Mouse (Mus musculus) lung, embryonic 14.5 days (tissue): ENCODE data around the gene Slc38a2. TPM values are rescaled to one million over a fixed set of nuclear protein-coding genes. Genes with fewer than 3 reads are reported as not detected.
A peak's percentile ranks its signal among the peaks of the same experiment; 100 is the strongest.

ENCODE experiments used
- ATAC-seq: fragments of 200-750 bp; cut with Nextera tagmentation; 2 replicates; pipeline ENCODE4 v1.8.0; 2017; ENCODE audit warnings: mild to moderate bottlenecking, moderate TSS enrichment, moderate library complexity; ENCODE audit not compliant: insufficient read depth
- DNase-seq: peaks from one replicate; pipeline ENCODE4 v3.0.0-alpha.2; 2015
- H3K27ac ChIP-seq: fragments of 300-500 bp; sonication (generic); 2 replicates; pipeline ENCODE4 v1.5.1; 2014; ENCODE audit warnings: low read depth, mild to moderate bottlenecking, moderate library complexity
- H3K27me3 ChIP-seq: fragments of 300-500 bp; sonication (generic); 2 replicates; pipeline ENCODE4 v1.6.1; 2014; ENCODE audit warnings: low read length, control low read depth; ENCODE audit not compliant: insufficient read depth
- H3K36me3 ChIP-seq: fragments of 300-500 bp; sonication (generic); 2 replicates; pipeline ENCODE4 v1.6.1; 2014; ENCODE audit warnings: control low read depth; ENCODE audit not compliant: insufficient read depth
- H3K4me1 ChIP-seq: fragments of 300-500 bp; sonication (generic); 2 replicates; pipeline ENCODE4 v1.6.1; 2014; ENCODE audit warnings: antibody characterized with exemption, control low read depth; ENCODE audit not compliant: insufficient read depth
- H3K4me2 ChIP-seq: fragments of 300-500 bp; sonication (generic); 2 replicates; pipeline ENCODE4 v1.6.1; 2014; ENCODE audit warnings: mild to moderate bottlenecking
- H3K4me3 ChIP-seq: fragments of 300-500 bp; sonication (generic); 2 replicates; pipeline ENCODE4 v1.5.1; 2014; ENCODE audit warnings: low read depth, low read length
- H3K9ac ChIP-seq: fragments of 300-500 bp; sonication (generic); 2 replicates; pipeline ENCODE4 v1.6.1; 2014
- H3K9me3 ChIP-seq: fragments of 300-500 bp; sonication (generic); 2 replicates; pipeline ENCODE4 v1.6.1; 2016; ENCODE audit warnings: low read depth, low read length, control low read depth
- CTCF ChIP-seq: IDR thresholded peaks from 2 replicates; pipeline ENCODE4 v1.5.1; 2016; ENCODE audit warnings: antibody characterized with exemption, low read depth
- WGBS: fragments of 180-500 bp; shearing (Covaris S2); extraction: QIAGEN DNeasy Blood & Tissue Kit; methylation state at CpG from one replicate; pipeline ENCODE4 v1.1.7; 2014; 5-methylcytosine and 5-hydroxymethylcytosine counted together
- polyA plus RNA-seq: library from polyadenylated mRNA; unstranded; fragments of >200 nt; fragmentation: Nextera tagmentation; extraction: Ambion mirVana; gene quantifications from 2 replicates; pipeline ENCODE4 v1.2.1, GENCODE M21; 2014

Slc38a2 gene
- polyA plus RNA-seq, 1 experiment from 2014 or later = 182 TPM

GRCm38 (mm10) chr15:96678871-96679773 is 20.4 kb downstream of the Slc38a2 start:
- ATAC-seq = no peak

GRCm38 (mm10) chr15:96676518-96676917 is 23.0 kb downstream of the Slc38a2 start:
- Histone ChIP-seq H3K4me1 (no peaks in the 10 kb centered on the region), H3K9ac (no peak overlapping the region), H3K27me3 (peaks cover 3% of the 10 kb centered on the region; the same call in 1 of the 2 replicates), H3K9me3 (no peaks in the 10 kb centered on the region), H3K4me3 (no peak overlapping the region), H3K27ac (peak overlapping the region; percentile 66; the same call in 1 of the 2 replicates), H3K36me3 (no peaks in the 10 kb centered on the region), H3K4me2 (no peak overlapping the region)
- peak; percentile 75 for ATAC-seq
- peak; percentile 85 for DNase-seq
- no peak for TF ChIP-seq CTCF
- 22% methylated on average over 10 of the region's 10 CpGs for WGBS

More at GRCm38 (mm10) chr15:96678871-96679773, 20.4 kb downstream of the Slc38a2 start:
- Histone ChIP-seq H3K4me1 (no peaks in the 10 kb centered on the region), H3K36me3 (no peaks in the 10 kb centered on the region), H3K27ac (no peak overlapping the region), H3K27me3 (peaks cover 3% of the 10 kb centered on the region; the same call in 1 of the 2 replicates), H3K4me3 (no peak overlapping the region), H3K4me2 (no peak overlapping the region), H3K9me3 (no peaks in the 10 kb centered on the region), H3K9ac (no peak overlapping the region)
- no peak for DNase-seq
- no peak for TF ChIP-seq CTCF
- 41% methylated on average over 19 of the region's 19 CpGs for WGBS

- DNase-seq (no peak), ATAC-seq (0 out of 2 replicates have a peak, but pooled peaks have one; percentile 31)
- no peaks in the 10 kb centered on the region for H3K9me3 ChIP-seq
- H3K27ac ChIP-seq = peak overlapping the region; percentile 66; the same call in 1 of the 2 replicates
- peaks cover 3% of the 10 kb centered on the region; the same call in 1 of the 2 replicates for H3K27me3 ChIP-seq
- H3K4me2 ChIP-seq = peak overlapping the region; percentile 35; the same call in 1 of the 2 replicates
- H3K36me3 ChIP-seq = no peaks in the 10 kb centered on the region
- TF ChIP-seq CTCF = no peak
- H3K4me3 ChIP-seq = no peak overlapping the region
- WGBS = 59% methylated on average over 15 of the region's 15 CpGs
- H3K4me1 ChIP-seq = no peaks in the 10 kb centered on the region
- H3K9ac ChIP-seq = no peak overlapping the region
These were observed 23.8 kb downstream of the Slc38a2 start for GRCm38 (mm10) chr15:96675744-96676143.

- no peaks in the 10 kb centered on the region for H3K36me3 ChIP-seq
- no peak for TF ChIP-seq CTCF
- H3K9me3 ChIP-seq = no peaks in the 10 kb centered on the region
- DNase-seq (no peak), ATAC-seq (0 out of 2 replicates have a peak, but pooled peaks have one; percentile 32)
- no peaks in the 10 kb centered on the region for H3K4me1 ChIP-seq
- peaks cover 3% of the 10 kb centered on the region; the same call in 1 of the 2 replicates for H3K27me3 ChIP-seq
- H3K4me2 ChIP-seq = no peak overlapping the region
- no peak overlapping the region for H3K9ac ChIP-seq
- no peak overlapping the region for H3K27ac ChIP-seq
- WGBS = 84% methylated on average over 11 of the region's 11 CpGs
- no peak overlapping the region for H3K4me3 ChIP-seq
These were observed 24.5 kb downstream of the Slc38a2 start for GRCm38 (mm10) chr15:96675055-96675454.

- no peak for TF ChIP-seq CTCF
- WGBS = 37% methylated on average over 1 of the region's 1 CpGs
- no peak overlapping the region for H3K27ac ChIP-seq
These were observed 25.4 kb downstream of the Slc38a2 start for GRCm38 (mm10) chr15:96674089-96674488.

GRCm38 (mm10) chr15:96669721-96670120 is 29.8 kb downstream of the Slc38a2 start:
- H3K27ac ChIP-seq = no peak overlapping the region

More at GRCm38 (mm10) chr15:96674089-96674488, 25.4 kb downstream of the Slc38a2 start:
- no peak overlapping the region for H3K4me3 ChIP-seq
- no peaks in the 10 kb centered on the region for H3K9me3 ChIP-seq
- no peak overlapping the region for H3K4me2 ChIP-seq
- DNase-seq (no peak), ATAC-seq (no peak)
- no peak overlapping the region for H3K9ac ChIP-seq
- H3K4me1 ChIP-seq = no peaks in the 10 kb centered on the region
- no peaks in the 10 kb centered on the region for H3K36me3 ChIP-seq
- peaks cover 3% of the 10 kb centered on the region; the same call in 1 of the 2 replicates for H3K27me3 ChIP-seq

GRCm38 (mm10) chr15:96666663-96667062 is 32.9 kb downstream of the Slc38a2 start:
- peak; percentile 52; the same call in 1 of the 2 replicates for ATAC-seq
- no peak overlapping the region for H3K27ac ChIP-seq
- no peaks in the 10 kb centered on the region for H3K9me3 ChIP-seq
- peak overlapping the region; percentile 52 for H3K4me2 ChIP-seq
- no peaks in the 10 kb centered on the region for H3K27me3 ChIP-seq
- DNase-seq = peak; percentile 86
- WGBS = 2% methylated on average over 7 of the region's 7 CpGs
- no peak overlapping the region for H3K4me3 ChIP-seq
- TF ChIP-seq CTCF = peak; percentile 86
- H3K9ac ChIP-seq = no peak overlapping the region
- H3K4me1 ChIP-seq = no peaks in the 10 kb centered on the region
- no peaks in the 10 kb centered on the region for H3K36me3 ChIP-seq

More at GRCm38 (mm10) chr15:96669721-96670120, 29.8 kb downstream of the Slc38a2 start:
- Histone ChIP-seq H3K4me3 (no peak overlapping the region), H3K9ac (no peak overlapping the region), H3K9me3 (no peaks in the 10 kb centered on the region), H3K4me2 (no peak overlapping the region), H3K27me3 (no peaks in the 10 kb centered on the region), H3K4me1 (no peaks in the 10 kb centered on the region), H3K36me3 (no peaks in the 10 kb centered on the region)
- TF ChIP-seq CTCF = no peak
- ATAC-seq (no peak), DNase-seq (no peak)
- WGBS = 77% methylated on average over 6 of the region's 6 CpGs
